ENCODE assay signal across 10 mouse cellular contexts in the genomic region with DNA sequence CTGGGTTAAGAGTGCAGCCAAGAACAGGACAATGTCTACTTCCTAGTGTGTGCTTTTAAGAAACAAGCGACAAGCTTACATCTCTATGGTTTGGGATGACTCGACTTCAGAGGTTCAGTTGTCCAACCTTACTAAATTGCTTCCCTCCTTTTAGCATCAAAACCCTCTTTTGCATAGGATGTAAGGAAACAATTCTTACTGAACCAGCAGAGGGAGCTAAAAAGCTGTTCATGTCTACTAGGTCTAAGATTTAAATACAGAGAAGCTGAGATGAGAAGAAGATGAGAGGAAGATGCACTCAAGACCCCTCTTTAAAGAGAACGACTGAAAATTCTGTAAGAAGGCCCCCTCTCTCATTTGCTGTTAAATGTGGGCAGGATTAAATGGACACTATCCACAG. TPM values are rescaled to one million over a fixed set of nuclear protein-coding genes. Genes with fewer than 3 reads are reported as not detected.
DNase-seq lines count a peak whose midpoint lies in the region; ATAC-seq and TF ChIP-seq lines count a peak whose summit lies in the region.
"Had no signal": no experiment of that assay in that cellular context is flagged by ENCODE, and none has a peak within 500 bp of the region (broad histone marks: within the 10 kb centered on the region; RNA-seq: fewer than 3 reads in every experiment).

No protein-coding gene starts in this region.

- no peak overlapping the region for H3K27ac ChIP-seq in forebrain, embryonic 13.5 days
- H3K27ac ChIP-seq in forebrain, embryonic 12.5 days = no peak overlapping the region
- H3K27ac ChIP-seq in liver, adult 2 months (replicated peaks; ENCODE audit: insufficient read depth, low read depth, low read length) = no peak overlapping the region
- H3K27ac ChIP-seq in liver, embryonic 11.5 days (ENCODE audit: low read depth, low read length) = no peak overlapping the region
- H3K27ac ChIP-seq: lung, embryonic 15.5 days had no signal

- no peak for TF ChIP-seq POLR2A in liver, adult 2 months (IDR thresholded peaks at IDR 0.05; ENCODE audit: extremely low read depth, insufficient read depth, low read length)

- H3K4me1 ChIP-seq in forebrain, embryonic 13.5 days = no peaks in the 10 kb centered on the region
- no peaks in the 10 kb centered on the region for H3K4me1 ChIP-seq in forebrain, embryonic 12.5 days
- H3K4me1 ChIP-seq in liver, adult 2 months (ENCODE audit: control insufficient read depth, insufficient read depth, low read length) = no peaks in the 10 kb centered on the region
- no peaks in the 10 kb centered on the region for H3K4me1 ChIP-seq in liver, embryonic 11.5 days (replicated peaks; ENCODE audit: control insufficient read depth, insufficient read depth, low read length)
- H3K4me1 ChIP-seq: lung, embryonic 15.5 days had no signal

- H3K27me3 ChIP-seq in forebrain, embryonic 13.5 days = no peaks in the 10 kb centered on the region
- no peaks in the 10 kb centered on the region for H3K27me3 ChIP-seq in forebrain, embryonic 12.5 days
- no peaks in the 10 kb centered on the region for H3K27me3 ChIP-seq in liver, adult 2 months (ENCODE audit: control insufficient read depth, insufficient read depth, low read length)
- H3K27me3 ChIP-seq in liver, embryonic 11.5 days (replicated peaks; ENCODE audit: control insufficient read depth, insufficient read depth, low read length) = no peaks in the 10 kb centered on the region
- H3K27me3 ChIP-seq: lung, embryonic 15.5 days had no signal

- peak; percentile 35 for TF ChIP-seq CTCF in liver, adult 2 months (IDR thresholded peaks at IDR 0.05; ENCODE audit: low read depth, low read length)

- WGBS in forebrain, embryonic 13.5 days = 53% methylated on average over 3 of the region's 3 CpGs
- WGBS in forebrain, embryonic 12.5 days = 62% methylated on average over 3 of the region's 3 CpGs
- 50% methylated on average over 3 of the region's 3 CpGs for WGBS in liver, adult 2 months
- 63% methylated on average over 3 of the region's 3 CpGs for WGBS in liver, embryonic 11.5 days

- no peak overlapping the region for H3K4me3 ChIP-seq in forebrain, embryonic 13.5 days
- no peak overlapping the region for H3K4me3 ChIP-seq in forebrain, embryonic 12.5 days (replicated peaks)
- H3K4me3 ChIP-seq in liver, adult 2 months (ENCODE audit: insufficient read depth, low read depth, low read length) = no peak overlapping the region
- no peak overlapping the region for H3K4me3 ChIP-seq in liver, embryonic 11.5 days (ENCODE audit: low read depth, low read length)
- H3K4me3 ChIP-seq: lung, embryonic 15.5 days had no signal

- H3K79me2 ChIP-seq in liver, adult 2 months (ENCODE audit: control insufficient read depth, insufficient read depth, low read length) = no peaks in the 10 kb centered on the region

- no peak overlapping the region for H3K9ac ChIP-seq in forebrain, embryonic 13.5 days
- H3K9ac ChIP-seq in forebrain, embryonic 12.5 days = no peak overlapping the region
- H3K9ac ChIP-seq in liver, adult 2 months (ENCODE audit: low read depth, low read length) = no peak overlapping the region
- H3K9ac ChIP-seq in liver, embryonic 11.5 days (ENCODE audit: low read depth, low read length) = no peak overlapping the region
- H3K9ac ChIP-seq: lung, embryonic 15.5 days had no signal

- peaks cover 16% of the 10 kb centered on the region for H3K36me3 ChIP-seq in forebrain, embryonic 13.5 days (ENCODE audit: poor library complexity, severe bottlenecking)
- H3K36me3 ChIP-seq in forebrain, embryonic 12.5 days (replicated peaks) = peaks cover 11% of the 10 kb centered on the region; the same call in 1 of the 2 replicates
- peaks cover 20% of the 10 kb centered on the region for H3K36me3 ChIP-seq in liver, adult 2 months (ENCODE audit: control insufficient read depth, insufficient read depth, low read length)
- H3K36me3 ChIP-seq in liver, embryonic 11.5 days (ENCODE audit: control insufficient read depth, insufficient read depth, low read length) = no peaks in the 10 kb centered on the region; the same call in 1 of the 2 replicates

- intact Hi-C loops in gastrocnemius, postnatal 36 days (cut with DNase I) = loop anchor here (2.0 kb wide), 1 partner anchor 135 kb away; no protein-coding TSS in a partner anchor

- peak; percentile 29 for DNase-seq in liver, adult 2 months (ENCODE audit: extremely low read depth, low read depth, low spot score)
- no peak for DNase-seq in liver, embryonic 11.5 days (ENCODE audit: low spot score)
- no peak for DNase-seq in gastrocnemius, postnatal 36 days
- no peak for DNase-seq in ovary, adult 18-20 months (ENCODE audit: low spot score)

- H3K9me3 ChIP-seq in forebrain, embryonic 13.5 days (replicated peaks) = no peaks in the 10 kb centered on the region
- H3K9me3 ChIP-seq in forebrain, embryonic 12.5 days = no peaks in the 10 kb centered on the region
- no peaks in the 10 kb centered on the region for H3K9me3 ChIP-seq in liver, embryonic 11.5 days (ENCODE audit: control insufficient read depth, low read length)
- H3K9me3 ChIP-seq: G1E; lung, embryonic 15.5 days had no signal

- H3K4me2 ChIP-seq in forebrain, embryonic 13.5 days = no peak overlapping the region
- H3K4me2 ChIP-seq in forebrain, embryonic 12.5 days = no peak overlapping the region
- no peak overlapping the region for H3K4me2 ChIP-seq in liver, embryonic 11.5 days
- H3K4me2 ChIP-seq: lung, embryonic 15.5 days had no signal

- peak; percentile 63; the same call in 1 of the 2 replicates for ATAC-seq in forebrain, embryonic 13.5 days
- no peak for ATAC-seq in forebrain, embryonic 12.5 days (ENCODE audit: low FRiP score)
- no peak for ATAC-seq in liver, embryonic 11.5 days (replicated peaks; ENCODE audit: low FRiP score)
- ATAC-seq in activated CD4-positive, CD25-positive, alpha-beta regulatory T cell, adult 4 months = peak; percentile 36
- ATAC-seq in megakaryocyte, adult 5-6 weeks (ENCODE audit: poor library complexity, severe bottlenecking) = peak; percentile 82

RNA-seq across cellular contexts. Expression of a gene that starts 11.3 kb away (rescaled TPM):
- 32.7 and 35.0 TPM in 2 replicates for polyA plus RNA-seq in forebrain, embryonic 13.5 days (2015; fragmentation: Nextera tagmentation; extraction: Ambion mirVana)
- 31.7 and 35.3 TPM in 2 replicates for polyA plus RNA-seq in forebrain, embryonic 12.5 days (2016; fragmentation: Nextera tagmentation; extraction: Ambion mirVana)
- total RNA-seq in liver, adult 2 months (2014; rRNA removed) = 5.4 and 8.9 TPM in 2 replicates
- 1.1 and 1.4 TPM in 2 replicates for polyA plus RNA-seq in liver, adult 2 months (2012; rRNA removed)
- polyA plus RNA-seq in liver, embryonic 11.5 days (2014; fragmentation: Nextera tagmentation; extraction: Ambion mirVana) = 20.8 and 21.7 TPM in 2 replicates
- 10 to 100 TPM; 30.6 to 31.8 TPM for polyA plus RNA-seq in activated CD4-positive, CD25-positive, alpha-beta regulatory T cell, adult 4 months (2017; shearing (Covaris generic))
- total RNA-seq in megakaryocyte, adult 5-6 weeks (2015) = 18.8 and 21.8 TPM in 2 replicates
- 24.2 and 33.1 TPM in 2 replicates for total RNA-seq in megakaryocyte, adult 5-6 weeks (2017)
- total RNA-seq in gastrocnemius, postnatal 36 days (2021) = 10 to 100 TPM; 10.4 to 11.6 TPM

RNA-seq across cellular contexts. Expression of a gene that starts 13.4 kb away (rescaled TPM):
- polyA plus RNA-seq in forebrain, embryonic 13.5 days (2015; fragmentation: Nextera tagmentation; extraction: Ambion mirVana) = 23.4 and 23.5 TPM in 2 replicates
- polyA plus RNA-seq in forebrain, embryonic 12.5 days (2016; fragmentation: Nextera tagmentation; extraction: Ambion mirVana) = 23.4 and 23.8 TPM in 2 replicates
- total RNA-seq in liver, adult 2 months (2014; rRNA removed) = 5.2 and 6.7 TPM in 2 replicates
- polyA plus RNA-seq in liver, adult 2 months (2012; rRNA removed) = 5.1 TPM in 2 replicates
- 15.9 and 17.3 TPM in 2 replicates for polyA plus RNA-seq in liver, embryonic 11.5 days (2014; fragmentation: Nextera tagmentation; extraction: Ambion mirVana)
- polyA plus RNA-seq in activated CD4-positive, CD25-positive, alpha-beta regulatory T cell, adult 4 months (2017; shearing (Covaris generic)) = 10 to 100 TPM; 14.8 to 17.9 TPM
- total RNA-seq in megakaryocyte, adult 5-6 weeks (2015) = 18.1 and 23.4 TPM in 2 replicates
- 17.9 and 20.3 TPM in 2 replicates for total RNA-seq in megakaryocyte, adult 5-6 weeks (2017)
- total RNA-seq in gastrocnemius, postnatal 36 days (2021) = 10 to 100 TPM in 1 of 2 experiments, 1 to 10 TPM in 1; 9.7 to 10.5 TPM

RNA-seq across cellular contexts. Expression of a gene that starts 58.0 kb away (rescaled TPM):
- 0.30 and 0.38 TPM in 2 replicates for polyA plus RNA-seq in forebrain, embryonic 13.5 days (2015; fragmentation: Nextera tagmentation; extraction: Ambion mirVana)
- not detected in 2 replicates for polyA plus RNA-seq in forebrain, embryonic 12.5 days (2016; fragmentation: Nextera tagmentation; extraction: Ambion mirVana)
- not detected in 2 replicates for total RNA-seq in liver, adult 2 months (2014; rRNA removed)
- not detected in 2 replicates for polyA plus RNA-seq in liver, adult 2 months (2012; rRNA removed)
- 0.23 TPM in 1 of 2 replicates, not detected in the other for polyA plus RNA-seq in liver, embryonic 11.5 days (2014; fragmentation: Nextera tagmentation; extraction: Ambion mirVana)
- under 1 TPM in 1 of 2 experiments, not detected in 1; 0.94 TPM for polyA plus RNA-seq in activated CD4-positive, CD25-positive, alpha-beta regulatory T cell, adult 4 months (2017; shearing (Covaris generic))
- not detected in 2 replicates for total RNA-seq in megakaryocyte, adult 5-6 weeks (2015)
- not detected in 2 replicates for total RNA-seq in megakaryocyte, adult 5-6 weeks (2017)
- total RNA-seq in gastrocnemius, postnatal 36 days (2021) = not detected
- total RNA-seq: G1E had no signal
- polyA plus RNA-seq: G1E had no signal

Comparison
In these comparisons a context has a peak if more than half of its experiments do, and no peak if none do; other contexts are left out.
1. ATAC-seq: peak in forebrain, embryonic 13.5 days (single experiment), activated CD4-positive, CD25-positive, alpha-beta regulatory T cell, adult 4 months (single experiment) and megakaryocyte, adult 5-6 weeks (single experiment); none in forebrain, embryonic 12.5 days (single experiment) and liver, embryonic 11.5 days (single experiment).